Mouse (Mus musculus): ENCODE results near the gene Mroh3. TPM values are rescaled to one million over a fixed set of nuclear protein-coding genes. Genes with fewer than 3 reads are reported as not detected.

Mroh3 gene
- polyA plus RNA-seq, 1 experiment, result 2.2 TPM

DNA sequence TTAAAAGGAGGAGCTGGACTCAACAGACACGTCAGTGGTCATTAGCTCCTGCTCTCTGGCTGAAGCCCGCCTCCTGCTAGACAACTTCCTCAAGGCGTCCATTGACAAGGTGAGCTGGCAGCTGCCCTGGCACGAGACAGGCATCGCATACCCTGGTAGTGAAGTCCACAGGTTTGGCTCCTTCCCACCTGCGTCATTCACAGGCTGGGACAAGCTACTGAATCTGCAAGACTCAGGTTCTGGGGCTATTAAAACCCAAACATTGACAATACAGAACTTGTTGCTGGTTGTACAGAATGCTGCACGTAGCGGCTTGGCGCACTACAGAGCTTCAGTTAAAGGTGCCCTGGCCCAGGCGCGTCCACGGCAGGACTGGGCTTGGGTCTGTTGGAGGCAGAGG lies 52.3 kb downstream of the Mroh3 start:
- peaks cover 19% of the 10 kb centered on the region for H3K4me1 ChIP-seq (ENCODE audit: control insufficient read depth, insufficient read depth, insufficient read length, low read length)
- H3K27ac ChIP-seq (ENCODE audit: insufficient read depth, low read depth, low read length), result no peak overlapping the region
- 91% methylated on average over 12 of the region's 12 CpGs for WGBS
- no peaks in the 10 kb centered on the region for H3K27me3 ChIP-seq (ENCODE audit: control insufficient read depth, insufficient read depth, low read length)
- H3K36me3 ChIP-seq (ENCODE audit: control insufficient read depth, insufficient read depth, low read length), result peaks cover 75% of the 10 kb centered on the region
- TF ChIP-seq POLR2A (IDR thresholded peaks at IDR 0.05; ENCODE audit: low read depth, low read length), result no peak
- TF ChIP-seq CTCF (IDR thresholded peaks at IDR 0.05; ENCODE audit: extremely low read depth, insufficient read length, insufficient replicate concordance, low read depth, low read length), result no peak
- no peak overlapping the region for H3K4me3 ChIP-seq (ENCODE audit: low read depth, low read length)

DNA sequence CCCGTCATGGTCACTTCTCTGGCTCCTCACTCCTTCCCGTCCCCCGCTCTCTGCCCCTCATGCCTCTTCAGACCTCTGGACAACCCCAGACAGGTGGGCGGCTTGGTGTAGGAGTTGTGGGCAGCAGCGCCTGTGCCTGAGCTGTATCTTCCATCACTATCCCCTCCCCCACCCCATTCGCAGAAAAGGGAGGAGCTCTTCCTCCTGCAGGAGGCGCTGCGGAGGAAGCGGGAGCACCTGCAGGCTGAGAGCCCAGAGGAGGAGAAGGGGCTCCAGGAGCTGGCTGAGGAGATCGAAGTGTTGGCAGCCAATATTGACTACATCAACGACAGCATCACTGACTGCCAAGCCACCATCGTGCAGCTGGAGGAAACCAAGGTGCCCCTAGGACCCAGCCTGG lies 52.8 kb downstream of the Mroh3 start:
- no peak overlapping the region for H3K27ac ChIP-seq (ENCODE audit: insufficient read depth, low read depth, low read length)
- H3K4me3 ChIP-seq (ENCODE audit: low read depth, low read length), result no peak overlapping the region
- H3K4me1 ChIP-seq (ENCODE audit: control insufficient read depth, insufficient read depth, insufficient read length, low read length), result peaks cover 19% of the 10 kb centered on the region
- TF ChIP-seq POLR2A (IDR thresholded peaks at IDR 0.05; ENCODE audit: low read depth, low read length) (no peak), CTCF (IDR thresholded peaks at IDR 0.05; ENCODE audit: extremely low read depth, insufficient read length, insufficient replicate concordance, low read depth, low read length) (no peak)
- H3K36me3 ChIP-seq (ENCODE audit: control insufficient read depth, insufficient read depth, low read length), result peaks cover 72% of the 10 kb centered on the region
- 79% methylated on average over 12 of the region's 12 CpGs for WGBS
- no peaks in the 10 kb centered on the region for H3K27me3 ChIP-seq (ENCODE audit: control insufficient read depth, insufficient read depth, low read length)

DNA sequence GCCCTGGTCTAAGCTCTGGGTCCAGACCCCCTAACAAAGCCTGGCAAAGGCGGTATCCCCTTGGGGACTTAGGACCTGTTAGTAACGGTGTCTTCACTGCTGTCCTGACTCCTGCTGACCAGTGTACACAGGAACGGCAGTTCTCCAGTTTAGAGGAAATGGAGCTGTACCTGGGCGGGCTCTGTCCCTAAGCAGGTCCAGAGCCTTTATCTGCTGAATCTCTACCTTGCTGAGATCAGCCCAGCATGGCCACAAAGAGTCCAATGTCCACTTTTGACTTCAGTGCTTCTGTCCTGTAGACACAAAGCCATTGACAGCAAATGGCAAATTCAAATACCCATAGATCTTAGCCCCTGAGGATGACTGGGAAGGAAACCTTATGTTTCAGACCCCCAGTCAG lies 55.7 kb downstream of the Mroh3 start:
- peaks cover 28% of the 10 kb centered on the region for H3K4me1 ChIP-seq (ENCODE audit: control insufficient read depth, insufficient read depth, insufficient read length, low read length)
- H3K27ac ChIP-seq (ENCODE audit: insufficient read depth, low read depth, low read length), result peak overlapping the region; percentile 68
- TF ChIP-seq POLR2A (IDR thresholded peaks at IDR 0.05; ENCODE audit: low read depth, low read length), result no peak
- H3K27me3 ChIP-seq (ENCODE audit: control insufficient read depth, insufficient read depth, low read length), result no peaks in the 10 kb centered on the region
- H3K4me3 ChIP-seq (ENCODE audit: low read depth, low read length), result no peak overlapping the region
- 86% methylated on average over 4 of the region's 4 CpGs for WGBS
- H3K36me3 ChIP-seq (ENCODE audit: control insufficient read depth, insufficient read depth, low read length), result peaks cover 77% of the 10 kb centered on the region

DNA sequence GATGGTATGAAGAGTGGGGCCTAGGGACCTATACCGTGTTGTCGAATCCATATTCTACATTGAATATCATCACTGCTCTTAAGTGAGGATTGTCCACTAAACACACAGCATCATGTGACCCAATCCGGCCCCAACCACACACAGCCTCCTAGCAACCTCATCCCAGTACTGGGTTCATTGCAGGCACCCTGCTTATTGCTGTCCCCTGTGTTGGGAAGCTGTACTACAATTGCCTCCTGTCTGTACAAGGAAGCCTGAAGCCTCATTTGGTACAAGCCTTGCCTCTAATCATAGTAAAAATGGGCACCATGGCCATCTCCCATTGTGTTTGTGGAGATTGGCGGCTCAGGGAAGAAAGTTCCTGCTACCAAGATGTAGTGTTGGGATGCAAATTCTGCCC lies 56.3 kb downstream of the Mroh3 start:
- Histone ChIP-seq H3K4me3 (ENCODE audit: low read depth, low read length) (no peak overlapping the region), H3K27ac (ENCODE audit: insufficient read depth, low read depth, low read length) (peak overlapping the region; percentile 68; the same call in 1 of the 2 replicates), H3K27me3 (ENCODE audit: control insufficient read depth, insufficient read depth, low read length) (no peaks in the 10 kb centered on the region), H3K4me1 (ENCODE audit: control insufficient read depth, insufficient read depth, insufficient read length, low read length) (peaks cover 28% of the 10 kb centered on the region), H3K36me3 (ENCODE audit: control insufficient read depth, insufficient read depth, low read length) (peaks cover 76% of the 10 kb centered on the region)
- no peak for TF ChIP-seq POLR2A (IDR thresholded peaks at IDR 0.05; ENCODE audit: low read depth, low read length)
- no peak for TF ChIP-seq CTCF (IDR thresholded peaks at IDR 0.05; ENCODE audit: extremely low read depth, insufficient read length, insufficient replicate concordance, low read depth, low read length)
- 97% methylated on average over 4 of the region's 4 CpGs for WGBS

DNA sequence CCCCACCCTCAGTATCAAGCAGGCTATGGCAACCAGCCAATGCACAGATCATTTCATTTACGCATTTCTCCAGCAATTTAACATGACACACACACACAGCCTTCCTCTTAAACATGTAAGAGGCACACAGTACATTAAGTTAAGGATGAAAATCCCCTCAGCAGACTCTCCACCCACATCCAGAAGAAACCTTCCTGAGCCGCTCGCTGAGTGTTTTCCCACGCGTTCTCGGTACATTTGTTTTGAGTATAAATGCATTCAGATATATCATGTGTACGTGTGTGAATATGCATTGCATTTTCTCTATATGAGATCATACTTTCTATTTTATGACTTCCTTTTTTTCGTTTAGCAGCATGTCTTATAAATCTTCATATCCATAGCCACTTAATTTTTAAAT lies 61.3 kb downstream of the Mroh3 start:
- WGBS, result 84% methylated on average over 8 of the region's 8 CpGs
- H3K27ac ChIP-seq (ENCODE audit: insufficient read depth, low read depth, low read length), result no peak overlapping the region
- no peak overlapping the region for H3K4me3 ChIP-seq (ENCODE audit: low read depth, low read length)
- peaks cover 72% of the 10 kb centered on the region for H3K36me3 ChIP-seq (ENCODE audit: control insufficient read depth, insufficient read depth, low read length)
- no peak for TF ChIP-seq CTCF (IDR thresholded peaks at IDR 0.05; ENCODE audit: extremely low read depth, insufficient read length, insufficient replicate concordance, low read depth, low read length)
- no peak for TF ChIP-seq POLR2A (IDR thresholded peaks at IDR 0.05; ENCODE audit: low read depth, low read length)
- H3K27me3 ChIP-seq (ENCODE audit: control insufficient read depth, insufficient read depth, low read length), result no peaks in the 10 kb centered on the region
- peaks cover 9% of the 10 kb centered on the region for H3K4me1 ChIP-seq (ENCODE audit: control insufficient read depth, insufficient read depth, insufficient read length, low read length)

DNA sequence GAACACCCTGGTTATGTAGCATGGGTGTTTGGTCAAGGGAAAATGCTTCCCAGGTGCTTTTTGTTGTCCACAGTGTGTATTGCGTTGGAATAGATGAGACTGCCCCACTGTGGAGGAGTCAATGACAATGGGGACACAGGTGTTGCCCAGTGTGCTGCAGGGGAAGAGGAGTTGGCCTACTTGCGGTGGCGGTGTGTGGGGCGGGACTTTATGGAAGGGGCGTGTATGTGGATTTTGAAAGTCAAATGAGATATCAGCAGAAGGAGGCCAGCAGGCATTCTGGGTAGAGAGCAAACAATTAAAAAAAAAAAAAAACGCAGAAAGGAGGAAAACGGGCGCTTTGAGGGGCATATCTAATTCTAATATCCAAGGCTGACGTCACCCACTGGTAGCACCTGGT lies 62.9 kb downstream of the Mroh3 start:
- no peak overlapping the region for H3K4me3 ChIP-seq (ENCODE audit: low read depth, low read length)
- no peak for TF ChIP-seq CTCF (IDR thresholded peaks at IDR 0.05; ENCODE audit: extremely low read depth, insufficient read length, insufficient replicate concordance, low read depth, low read length)
- TF ChIP-seq POLR2A (IDR thresholded peaks at IDR 0.05; ENCODE audit: low read depth, low read length), result no peak
- no peak overlapping the region for H3K27ac ChIP-seq (ENCODE audit: insufficient read depth, low read depth, low read length)
- peaks cover 9% of the 10 kb centered on the region for H3K4me1 ChIP-seq (ENCODE audit: control insufficient read depth, insufficient read depth, insufficient read length, low read length)
- no peaks in the 10 kb centered on the region for H3K27me3 ChIP-seq (ENCODE audit: control insufficient read depth, insufficient read depth, low read length)
- WGBS, result 55% methylated on average over 9 of the region's 9 CpGs
- H3K36me3 ChIP-seq (ENCODE audit: control insufficient read depth, insufficient read depth, low read length), result peaks cover 67% of the 10 kb centered on the region

DNA sequence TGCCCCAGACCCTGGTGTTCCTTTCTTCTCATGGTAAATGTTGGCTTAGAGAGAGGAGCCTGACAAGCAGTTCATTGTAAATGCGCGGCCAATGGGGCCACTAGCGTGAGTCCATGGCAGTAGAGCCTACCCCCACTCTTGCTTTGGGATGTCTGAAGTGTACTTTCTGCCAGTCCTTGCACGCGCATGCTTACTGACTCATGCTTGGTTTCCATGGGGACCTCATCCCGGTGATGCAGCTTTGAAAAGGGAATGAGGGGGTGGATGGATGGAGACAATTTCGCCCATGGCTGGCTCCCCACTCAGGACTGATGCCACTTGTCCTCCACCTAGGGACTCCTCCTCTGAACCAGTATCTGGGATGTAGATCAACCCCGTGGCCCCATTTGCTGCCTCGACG lies 69.1 kb downstream of the Mroh3 start:
- Histone ChIP-seq H3K36me3 (ENCODE audit: control insufficient read depth, insufficient read depth, low read length) (peaks cover 22% of the 10 kb centered on the region), H3K4me3 (ENCODE audit: low read depth, low read length) (no peak overlapping the region), H3K27me3 (ENCODE audit: control insufficient read depth, insufficient read depth, low read length) (no peaks in the 10 kb centered on the region), H3K27ac (ENCODE audit: insufficient read depth, low read depth, low read length) (no peak overlapping the region), H3K4me1 (ENCODE audit: control insufficient read depth, insufficient read depth, insufficient read length, low read length) (peaks cover 5% of the 10 kb centered on the region)
- no peak for TF ChIP-seq POLR2A (IDR thresholded peaks at IDR 0.05; ENCODE audit: low read depth, low read length)
- TF ChIP-seq CTCF (IDR thresholded peaks at IDR 0.05; ENCODE audit: extremely low read depth, insufficient read length, insufficient replicate concordance, low read depth, low read length), result no peak
- 94% methylated on average over 10 of the region's 10 CpGs for WGBS

DNA sequence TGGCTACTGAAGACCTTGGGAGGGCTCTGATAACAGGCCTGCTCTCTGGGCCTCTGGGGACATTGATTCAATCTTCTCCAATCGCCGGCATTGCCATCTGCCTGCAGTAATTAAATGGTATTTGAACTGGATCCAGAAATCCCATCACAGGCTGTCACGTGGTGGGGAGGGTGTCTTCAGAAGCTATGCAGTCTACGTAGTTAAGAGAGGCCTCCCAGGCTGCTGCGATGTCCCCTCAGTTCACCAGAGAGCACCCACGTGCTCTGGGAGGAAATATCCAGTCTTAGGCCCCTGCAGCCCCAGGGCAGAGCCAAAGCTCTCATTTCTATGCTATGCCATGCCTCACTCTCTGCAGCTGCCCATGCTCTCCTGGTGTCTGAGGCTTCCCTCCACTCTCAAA lies 70.3 kb downstream of the Mroh3 start:
- Histone ChIP-seq H3K27ac (ENCODE audit: insufficient read depth, low read depth, low read length) (no peak overlapping the region), H3K36me3 (ENCODE audit: control insufficient read depth, insufficient read depth, low read length) (peaks cover 10% of the 10 kb centered on the region), H3K4me1 (ENCODE audit: control insufficient read depth, insufficient read depth, insufficient read length, low read length) (peaks cover 15% of the 10 kb centered on the region), H3K4me3 (ENCODE audit: low read depth, low read length) (no peak overlapping the region), H3K27me3 (ENCODE audit: control insufficient read depth, insufficient read depth, low read length) (no peaks in the 10 kb centered on the region)
- WGBS, result 51% methylated on average over 6 of the region's 6 CpGs
- no peak for TF ChIP-seq CTCF (IDR thresholded peaks at IDR 0.05; ENCODE audit: extremely low read depth, insufficient read length, insufficient replicate concordance, low read depth, low read length)
- no peak for TF ChIP-seq POLR2A (IDR thresholded peaks at IDR 0.05; ENCODE audit: low read depth, low read length)
